Mouse (Mus musculus): Measurements from ENCODE around the gene Myo19.

Gene Myo19

DNA sequence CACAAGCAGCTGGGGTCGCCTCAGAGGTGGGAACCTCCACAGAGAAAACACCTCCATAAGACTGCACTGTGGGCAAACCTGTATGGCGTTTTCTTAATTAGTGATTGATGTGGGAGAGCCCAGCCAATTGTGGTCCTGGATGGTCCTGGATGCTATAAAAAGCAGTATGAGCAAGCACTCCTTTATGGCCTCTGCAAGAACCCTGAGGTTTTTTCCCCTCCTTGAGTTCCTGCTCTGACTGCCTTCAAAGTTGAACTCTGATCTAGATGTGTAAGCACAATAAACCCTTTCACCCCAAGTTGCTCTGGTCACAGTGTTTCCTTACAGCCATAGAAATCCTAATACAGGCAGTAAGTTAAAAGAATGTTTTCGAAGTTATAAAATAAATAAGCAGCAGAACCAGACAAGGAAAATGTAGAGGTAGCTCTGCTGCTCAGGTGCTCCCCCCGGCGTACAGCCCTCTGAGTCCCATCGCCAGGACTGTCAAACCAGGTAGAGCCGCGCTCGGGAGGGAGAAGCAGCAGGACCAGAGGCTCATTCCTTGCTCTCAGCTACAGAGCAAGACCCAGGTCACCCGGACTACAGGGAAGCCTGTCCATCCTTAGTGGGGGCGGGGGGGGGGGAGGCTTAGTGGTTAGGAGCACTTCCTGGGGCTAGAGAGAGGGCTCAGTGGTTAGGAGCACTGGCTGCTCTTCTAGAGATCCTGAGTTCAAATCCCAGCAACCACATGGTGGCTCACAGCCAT is 7.0 kb downstream of the Myo19 start:
- no peak for DNase-seq (ENCODE audit: low spot score)

DNA sequence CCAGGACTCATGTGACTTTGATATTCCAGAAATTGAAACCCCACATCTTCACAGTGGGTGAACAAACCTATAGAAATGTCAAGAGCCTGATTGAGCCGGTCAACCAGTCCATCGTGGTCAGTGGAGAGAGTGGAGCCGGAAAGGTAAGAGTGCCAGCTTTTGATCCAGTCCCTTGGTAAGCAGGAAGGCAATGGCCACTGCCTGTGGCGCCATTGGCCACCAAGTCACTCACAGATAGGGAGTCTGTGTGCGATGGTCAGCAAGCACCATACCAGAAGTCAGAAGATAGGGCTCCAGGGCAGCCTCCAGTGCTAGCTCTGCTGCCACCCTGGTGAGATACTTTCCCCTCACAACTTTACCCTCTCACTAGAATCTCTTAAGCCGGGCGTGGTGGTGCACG is 8.1 kb downstream of the Myo19 start:
- no peak for DNase-seq (ENCODE audit: low spot score)

DNA sequence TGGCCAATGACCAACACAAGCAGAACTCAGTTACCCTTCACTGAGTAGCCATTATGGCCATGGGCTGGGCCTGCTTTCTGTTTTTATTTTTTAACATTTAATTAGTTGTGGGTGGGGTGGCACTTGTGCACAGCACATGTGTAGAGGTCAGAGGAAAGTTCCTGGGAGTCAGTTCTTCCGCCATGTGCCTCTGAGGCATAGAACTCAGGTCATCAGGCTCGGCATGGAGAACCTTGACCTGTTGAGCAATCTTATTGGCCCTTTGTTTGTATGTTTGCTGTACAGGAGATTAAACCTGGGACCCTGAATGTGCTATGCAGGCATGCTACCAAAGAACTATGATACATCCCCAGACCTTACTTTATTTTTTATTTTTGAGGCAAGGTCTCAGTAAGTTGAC is 9.5 kb downstream of the Myo19 start:
- DNase-seq (ENCODE audit: low spot score): no peak

DNA sequence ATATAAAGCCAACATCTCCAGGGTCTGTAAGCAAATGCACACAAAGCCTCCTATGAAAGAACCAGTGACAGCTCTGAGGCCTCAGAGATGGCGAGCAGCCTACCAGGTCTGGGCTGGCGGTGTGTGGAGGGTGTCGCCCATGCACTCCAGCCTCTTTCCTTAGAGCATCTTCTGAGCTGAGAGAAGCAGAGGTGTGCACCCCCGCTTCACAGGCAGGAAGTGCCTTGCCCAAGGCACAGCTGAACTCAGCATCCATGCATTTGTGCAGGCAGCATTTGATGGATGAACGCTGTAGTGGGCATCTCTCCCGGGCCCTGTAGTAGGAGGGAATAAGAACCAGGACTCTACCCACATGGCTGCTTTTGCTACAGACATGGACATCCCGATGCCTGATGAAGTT is 11.8 kb downstream of the Myo19 start:
- no peak for DNase-seq (ENCODE audit: low spot score)

DNA sequence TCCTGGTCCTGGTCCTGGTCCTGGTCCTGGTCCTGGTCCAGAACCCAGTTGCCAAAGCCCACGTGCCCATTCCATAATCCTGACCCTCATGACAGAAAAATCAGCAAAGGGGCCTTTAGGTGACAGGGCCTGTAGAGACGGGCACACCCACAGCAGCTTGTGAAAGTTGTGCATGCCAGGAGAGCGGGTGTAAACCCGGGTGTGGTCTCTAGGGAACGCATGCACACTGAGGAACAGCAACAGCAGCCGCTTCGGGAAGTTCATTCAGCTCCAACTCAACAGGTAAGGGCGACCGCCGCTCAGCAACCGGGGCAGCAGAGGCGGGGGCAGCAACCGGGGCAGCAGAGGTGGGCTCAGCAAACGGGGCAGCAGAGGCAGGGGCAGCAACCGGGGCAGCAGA is 13.2 kb downstream of the Myo19 start:
- no peak for DNase-seq (ENCODE audit: low spot score)

DNA sequence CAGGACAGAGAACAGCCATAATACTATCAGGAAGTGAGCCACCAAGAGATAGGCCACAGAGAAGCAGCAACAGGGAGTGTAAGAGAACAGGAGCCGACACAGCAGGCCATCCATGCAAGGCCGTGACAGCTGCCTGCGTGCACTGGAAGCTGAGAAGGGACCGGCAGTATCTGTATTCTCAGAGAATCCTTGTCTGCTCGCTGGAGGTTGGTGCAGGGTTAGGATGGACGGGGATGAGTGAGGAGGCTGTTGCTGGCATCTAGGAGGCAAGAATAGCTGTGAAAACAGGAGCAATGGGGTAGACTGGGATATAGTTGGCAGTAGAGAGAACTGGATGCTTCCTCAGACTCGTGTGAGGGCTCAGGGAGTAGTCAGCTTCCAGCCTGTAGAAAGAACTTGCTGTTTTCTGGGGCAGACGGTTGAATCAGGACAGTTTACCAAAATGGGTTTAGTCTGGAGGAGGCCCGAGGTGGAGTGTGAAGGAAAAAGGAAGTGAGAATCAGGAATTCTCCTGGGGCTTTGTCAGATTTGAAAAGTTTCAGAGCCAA is 24.7 kb downstream of the Myo19 start:
- no peak for DNase-seq (ENCODE audit: low spot score)

DNA sequence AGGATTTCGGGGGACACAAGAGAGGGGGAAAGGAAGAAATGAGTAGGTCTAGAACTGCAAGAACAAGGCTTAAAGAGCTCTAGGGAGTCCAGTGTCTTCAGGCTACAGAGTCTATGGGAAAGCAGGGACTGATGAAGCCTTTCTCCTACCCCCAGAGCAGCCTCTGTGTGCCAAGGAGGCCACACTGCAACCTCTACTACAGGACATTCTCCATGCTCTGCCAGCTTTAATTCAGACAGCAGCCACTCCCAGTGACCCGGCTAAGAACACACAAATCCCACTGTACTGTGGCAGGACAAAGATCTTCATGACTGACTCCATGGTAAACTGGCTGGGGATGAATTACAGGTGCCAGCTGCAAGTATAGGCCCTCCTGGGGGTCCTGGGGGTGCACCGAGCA is 27.1 kb downstream of the Myo19 start:
- DNase-seq (ENCODE audit: low spot score): no peak

DNA sequence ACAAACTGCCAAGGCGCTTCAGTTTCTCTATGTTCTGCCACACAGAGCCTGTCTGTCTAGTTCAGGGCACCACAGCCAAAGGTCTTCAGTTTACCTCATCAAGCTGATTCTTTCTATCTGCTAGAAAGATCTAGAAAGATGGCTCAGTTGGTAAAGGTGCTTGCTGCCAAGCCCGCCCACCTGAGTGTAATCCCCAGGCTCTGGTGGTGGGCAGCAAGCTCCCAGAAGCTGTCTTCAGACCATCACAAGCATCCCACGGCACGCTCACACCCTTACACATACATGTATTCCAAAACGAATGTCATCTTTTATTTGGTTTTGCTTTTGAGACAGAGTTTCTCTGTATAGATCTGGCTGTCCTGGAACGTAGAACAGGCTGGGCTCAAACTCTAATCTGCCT is 28.5 kb downstream of the Myo19 start:
- DNase-seq (ENCODE audit: low spot score): no peak

DNA sequence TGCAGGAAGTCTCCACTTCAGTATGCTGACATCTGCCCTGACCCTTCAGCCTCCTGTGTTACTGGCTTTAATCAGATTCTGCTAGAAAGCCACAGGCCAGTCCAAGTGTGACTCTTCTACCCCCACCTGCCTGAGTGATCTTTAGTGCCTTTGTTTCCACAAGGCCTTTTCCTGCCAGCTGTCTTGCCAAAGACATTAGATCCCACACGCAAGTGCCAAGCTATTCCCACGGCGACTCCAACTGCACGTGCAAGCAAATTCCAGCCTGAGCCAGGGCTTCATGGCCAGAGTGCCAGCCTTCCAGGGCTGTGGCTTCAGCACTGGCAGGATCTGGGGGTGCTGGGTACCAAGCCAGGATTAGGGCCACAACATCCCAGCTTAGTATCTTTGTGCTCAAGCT is 30.5 kb downstream of the Myo19 start:
- DNase-seq (ENCODE audit: low spot score): no peak

DNA sequence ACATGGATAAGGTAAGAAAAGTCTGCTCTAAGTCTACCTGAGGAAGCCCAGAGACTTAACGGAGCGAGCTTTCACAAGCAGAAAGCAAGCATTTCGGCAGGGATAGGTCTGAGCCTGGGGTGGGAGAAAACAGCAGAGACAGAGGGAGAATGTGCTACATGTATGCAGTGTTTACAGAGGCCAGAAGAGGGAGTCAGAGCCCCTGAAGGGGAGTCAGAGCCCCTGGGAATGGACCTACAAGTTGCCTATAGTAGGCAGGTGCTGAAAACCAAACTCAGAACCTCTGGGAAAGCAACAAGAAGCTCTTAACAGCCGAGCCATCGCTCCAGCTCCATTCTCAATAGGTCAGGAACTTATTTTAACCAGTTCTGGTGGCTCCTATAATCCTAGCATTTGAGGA is 34.7 kb downstream of the Myo19 start:
- DNase-seq (ENCODE audit: low spot score): no peak

DNA sequence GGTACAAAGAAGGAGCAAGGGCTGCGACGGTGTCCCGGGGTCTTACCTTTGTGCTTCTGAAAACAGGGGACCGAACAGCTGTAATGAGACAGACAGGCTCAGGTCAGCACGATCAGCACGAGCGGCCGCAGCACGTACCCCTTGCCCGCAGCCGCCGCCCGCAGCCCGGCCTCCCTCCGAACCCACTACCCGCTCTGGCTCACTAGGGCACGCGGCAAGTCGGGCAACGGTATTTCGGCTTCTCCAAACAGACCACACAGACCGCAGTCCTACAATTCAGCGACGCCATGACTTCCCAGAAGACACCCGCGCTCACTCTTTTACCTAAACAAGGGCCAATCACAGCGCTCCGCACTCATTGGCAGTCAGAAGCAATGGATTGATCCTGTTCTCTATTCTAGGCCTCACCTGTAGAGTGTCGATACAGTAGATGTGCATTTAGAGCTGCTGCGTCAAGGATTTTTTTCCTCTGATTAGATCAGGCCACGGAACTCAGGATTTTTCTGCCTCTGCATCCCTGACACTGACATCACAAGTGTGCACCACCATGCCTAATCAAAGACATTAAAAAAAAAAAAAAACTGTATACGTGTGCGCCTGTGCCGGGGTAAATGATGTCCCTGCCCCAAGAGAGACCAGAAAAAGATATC is 36.2 kb downstream of the Myo19 start, which contains the start of gene Znhit3:
Znhit3 (minus strand) TSS at position 314 of the 650 bp plus-strand sequence.
- DNase-seq (ENCODE audit: low spot score): peak; percentile 86

DNA sequence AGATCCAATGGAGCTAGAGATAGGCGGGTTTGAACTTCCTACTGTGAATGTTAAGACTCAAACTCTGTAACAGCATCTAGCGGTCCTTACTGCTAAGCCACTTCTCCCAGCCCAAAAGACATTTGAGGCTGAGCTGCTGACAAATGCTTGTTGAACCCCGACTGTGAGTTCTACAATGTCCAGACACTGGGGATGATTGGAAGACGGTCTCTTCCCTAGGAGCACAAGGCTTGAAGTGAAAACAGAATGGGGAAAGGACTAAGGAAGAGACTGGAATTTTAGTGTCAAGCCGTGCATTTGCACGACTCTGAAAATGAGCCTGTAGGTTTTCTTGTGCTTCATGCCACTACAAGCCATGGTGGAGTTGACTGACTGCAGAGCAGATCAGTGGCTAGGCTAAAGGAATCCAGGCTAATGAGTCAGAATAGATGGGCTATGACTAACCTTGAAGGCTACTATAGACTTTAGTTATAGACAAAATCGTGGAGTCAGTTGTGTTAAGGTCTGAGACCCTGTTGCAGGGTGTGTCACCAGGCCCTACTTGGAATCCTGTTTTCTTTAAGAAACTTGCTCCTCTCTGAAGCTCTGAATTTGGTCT is 36.9 kb downstream of the Myo19 start:
- DNase-seq (ENCODE audit: low spot score): no peak

DNA sequence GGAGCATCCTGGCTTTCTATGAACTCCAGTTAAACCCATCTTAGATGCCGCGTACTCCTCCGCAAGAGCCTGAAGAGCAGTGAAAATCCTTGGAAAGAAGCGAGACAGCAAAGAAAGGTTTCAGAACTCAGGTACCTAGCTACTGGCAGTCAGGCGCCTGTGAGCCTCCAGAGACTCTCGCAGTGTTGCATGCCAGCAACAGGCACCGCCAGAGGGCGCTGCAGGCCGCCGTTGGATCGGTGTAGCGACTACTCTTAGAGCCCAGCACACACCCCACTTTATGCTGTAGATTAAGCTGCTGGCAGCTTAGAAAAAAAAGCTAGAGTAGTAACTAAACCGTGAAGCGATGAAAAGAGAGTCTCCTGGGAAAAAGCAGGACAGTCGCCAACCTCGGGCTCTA is 38.5 kb downstream of the Myo19 start:
- DNase-seq (ENCODE audit: low spot score): peak; percentile 85

DNA sequence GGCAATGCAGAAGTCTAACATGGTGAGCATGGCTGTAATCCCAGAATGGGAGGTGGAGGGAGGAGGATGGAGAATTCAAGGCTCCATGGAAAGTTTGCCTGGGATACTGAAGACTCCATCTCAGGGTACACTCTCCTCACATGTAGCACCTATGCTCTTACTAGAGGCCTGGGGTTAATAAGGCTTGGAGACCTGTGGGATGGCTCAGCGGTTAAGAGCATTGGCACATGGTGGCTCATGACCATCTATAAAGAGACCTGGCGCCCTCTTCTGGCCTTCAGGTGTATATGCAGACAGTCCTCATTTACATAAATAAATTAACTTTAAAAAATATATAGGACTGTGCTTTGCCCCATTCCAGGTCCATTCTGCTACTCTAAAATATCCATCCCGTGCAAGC is 39.3 kb downstream of the Myo19 start:
- DNase-seq (ENCODE audit: low spot score): peak; percentile 27

DNA sequence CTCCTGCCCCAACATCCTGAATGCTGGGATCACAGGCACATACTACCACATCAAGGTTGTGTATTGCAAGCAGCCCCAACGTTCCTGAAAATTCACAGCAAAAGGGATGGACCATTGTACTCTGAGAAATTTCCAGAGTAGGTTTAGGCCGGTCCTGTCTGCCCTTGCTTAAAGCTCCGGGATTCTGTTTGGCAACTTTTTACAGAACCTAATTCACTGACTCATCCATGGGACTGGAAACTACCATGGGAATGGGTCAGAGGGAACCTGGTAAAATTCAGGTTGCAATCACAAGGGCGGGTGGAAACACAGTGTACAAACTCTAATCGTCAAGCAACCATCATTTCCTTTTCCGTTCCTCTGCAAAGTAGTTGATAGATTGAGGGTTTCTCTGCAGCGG is 40.0 kb downstream of the Myo19 start:
- DNase-seq (ENCODE audit: low spot score): no peak

DNA sequence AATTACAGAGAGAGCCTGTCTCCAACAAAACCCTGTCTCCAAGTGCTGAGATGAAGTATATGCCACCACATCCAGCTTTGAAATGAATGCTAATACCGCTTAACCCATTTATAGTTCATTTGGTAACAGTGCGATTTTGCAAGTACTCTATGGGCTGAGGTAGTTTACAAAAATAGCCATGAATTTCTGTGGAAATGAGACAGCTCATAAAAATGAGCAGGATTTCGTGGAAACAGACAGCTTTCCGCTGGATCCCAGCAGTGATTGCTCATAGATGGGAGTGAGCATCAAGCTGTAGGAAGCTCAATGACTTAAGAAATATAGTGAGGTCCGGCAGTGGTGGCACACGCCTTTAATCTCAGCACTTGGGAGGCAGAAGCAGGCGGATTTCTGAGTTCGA is 41.0 kb downstream of the Myo19 start:
- no peak for DNase-seq (ENCODE audit: low spot score)

DNA sequence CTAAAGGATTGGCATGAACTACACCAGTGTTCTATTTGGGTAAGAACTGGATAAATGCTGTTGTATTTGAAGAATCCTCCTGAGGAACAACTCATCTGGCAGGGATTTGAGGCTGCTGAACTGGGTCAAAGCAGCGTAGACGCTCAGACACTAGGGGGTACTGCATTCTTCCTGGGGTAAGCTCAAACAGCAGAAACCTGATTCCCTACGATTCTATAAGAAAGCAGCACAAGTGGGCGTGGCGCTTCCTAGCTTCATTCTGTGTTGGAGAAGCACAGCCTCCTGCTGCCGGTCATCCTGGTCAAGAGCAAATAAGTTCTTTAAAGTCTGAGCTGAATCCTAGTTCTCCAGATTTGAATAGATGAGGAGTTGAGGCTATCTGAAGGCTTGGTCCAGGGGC is 52.3 kb downstream of the Myo19 start:
- no peak for DNase-seq (ENCODE audit: low spot score)

DNA sequence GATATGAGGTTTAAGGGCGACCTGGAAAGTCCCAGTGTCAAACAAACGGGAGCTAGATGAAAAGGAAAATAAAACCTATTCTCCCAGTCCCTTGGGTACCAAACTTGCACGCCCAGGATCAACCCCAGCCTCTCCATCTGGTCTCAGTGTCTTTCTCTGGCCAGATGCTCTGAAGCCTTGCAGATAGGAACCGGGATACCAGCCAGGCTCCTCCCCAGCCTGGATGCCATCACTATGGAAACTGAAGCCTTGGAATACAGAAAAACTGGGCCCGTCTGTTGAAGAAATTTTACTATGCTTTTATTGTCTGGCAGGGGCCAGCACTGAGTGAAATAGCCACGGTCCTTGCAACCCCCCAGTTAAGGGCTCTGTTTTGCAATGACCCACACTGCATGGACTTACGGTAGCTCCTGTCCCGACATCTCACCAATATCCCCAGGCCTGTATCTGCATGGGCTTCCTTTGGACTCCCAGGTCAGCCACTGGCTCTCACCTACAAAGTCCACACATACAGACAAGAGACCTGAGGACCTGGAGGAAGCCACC is 59.6 kb downstream of the Myo19 start:
- DNase-seq (ENCODE audit: low spot score): no peak

DNA sequence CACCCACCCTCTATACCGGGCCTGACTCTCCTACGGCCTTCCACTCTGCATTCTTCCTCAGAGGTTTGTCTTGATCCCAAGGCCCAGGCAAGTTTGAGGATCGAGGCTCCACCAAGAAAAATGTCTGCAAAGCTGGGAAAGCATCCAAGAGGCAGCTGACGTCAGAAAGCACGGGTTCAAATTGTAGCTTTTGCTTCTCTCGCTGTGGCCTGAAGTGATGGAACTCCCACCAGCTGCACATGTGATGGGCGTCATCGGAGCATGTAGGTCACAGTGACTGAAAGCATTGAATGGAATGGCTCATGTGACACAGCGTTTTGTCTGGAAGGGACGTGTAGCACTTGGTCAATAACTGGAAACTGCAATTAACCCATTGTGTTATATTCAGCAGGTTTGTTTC is 60.2 kb downstream of the Myo19 start:
- no peak for DNase-seq (ENCODE audit: low spot score)

DNA sequence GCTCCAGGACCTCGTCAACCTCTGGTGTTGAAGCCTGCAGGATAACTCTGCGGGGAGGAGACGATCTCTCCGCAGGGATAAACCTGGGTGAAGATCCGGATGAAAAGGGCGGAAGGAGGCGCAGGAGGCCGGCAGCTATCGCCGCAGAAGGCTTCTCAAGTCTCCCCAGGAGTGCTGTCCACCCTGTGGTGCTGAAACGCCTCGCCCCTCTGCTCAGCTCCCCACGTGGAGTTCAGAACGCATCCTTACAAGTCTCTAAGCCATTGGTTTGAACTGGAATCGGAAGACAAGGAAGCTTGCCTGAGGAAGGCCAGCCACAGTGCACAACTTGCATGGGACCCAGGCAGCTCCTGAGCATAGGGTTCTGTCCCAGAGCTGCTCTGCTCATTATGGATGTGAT is 64.0 kb downstream of the Myo19 start:
- DNase-seq (ENCODE audit: low spot score): peak; percentile 72

DNA sequence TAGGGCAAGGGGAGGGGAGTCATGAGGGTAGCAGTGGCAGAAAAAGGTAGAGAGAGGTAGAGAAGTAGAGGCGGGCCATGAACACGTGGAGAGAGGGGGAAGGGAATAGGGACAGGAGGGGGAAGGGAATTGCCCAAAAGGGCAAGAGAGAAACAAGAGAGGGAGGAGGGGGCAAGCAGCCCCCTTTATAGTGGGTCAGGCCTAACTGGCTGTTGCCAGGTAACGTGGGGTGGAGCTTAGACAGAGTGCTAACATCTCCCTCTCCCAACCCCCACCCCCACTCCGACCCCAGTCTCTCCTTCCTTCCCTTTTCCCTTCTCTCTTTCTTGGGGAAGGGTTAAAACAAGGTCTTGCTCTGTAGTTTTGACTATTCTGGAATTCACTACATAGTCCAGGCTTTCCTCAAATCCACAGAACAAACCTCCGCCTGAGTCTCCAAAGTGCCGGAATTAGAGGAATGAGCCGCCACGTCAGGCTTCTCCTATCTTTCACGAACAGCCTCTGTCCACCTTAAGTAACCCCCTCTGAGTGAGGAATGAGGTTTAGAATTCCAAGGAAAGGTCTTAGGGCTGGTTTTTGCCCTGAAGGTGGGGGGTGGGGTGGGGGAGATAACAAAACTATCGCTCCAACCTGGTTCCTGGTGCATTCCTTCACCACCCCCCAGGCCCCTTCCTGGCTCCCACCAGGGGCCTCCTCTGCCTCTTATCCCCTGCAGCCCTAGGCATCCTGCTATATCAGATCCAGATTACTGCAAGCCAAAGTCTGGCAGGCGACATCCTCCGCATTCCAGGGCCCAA is 64.9 kb downstream of the Myo19 start:
- DNase-seq (ENCODE audit: low spot score): no peak

DNA sequence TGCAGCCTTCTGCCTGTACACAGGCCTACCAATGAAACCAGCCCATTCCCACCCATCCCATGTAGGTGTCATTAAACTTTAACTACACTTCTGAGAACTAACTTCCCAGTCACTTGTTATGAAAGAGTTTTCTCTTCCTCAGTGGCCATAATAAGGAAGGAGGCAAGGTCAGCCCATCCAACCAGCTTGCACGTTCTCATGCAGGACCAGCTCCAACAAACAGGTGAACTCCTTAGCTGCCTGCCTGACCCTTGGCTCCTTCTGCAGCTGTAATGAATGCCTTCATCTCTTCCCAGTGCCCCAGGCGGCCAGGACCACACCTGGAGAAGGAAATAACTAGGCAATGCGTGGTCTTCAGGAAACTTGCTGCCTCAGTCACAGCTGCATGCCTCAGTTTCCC is 65.9 kb downstream of the Myo19 start:
- DNase-seq (ENCODE audit: low spot score): no peak
